Mouse (Mus musculus) B cell, adult 62 days (primary cell): ENCODE measurements around the gene Otulinl. TPM values are rescaled to one million over a fixed set of nuclear protein-coding genes. Genes with fewer than 3 reads are reported as not detected.

Experiments
- total RNA-seq: library from RNA; stranded (reverse); gene quantifications from 4 replicates; pipeline ENCODE4 v1.2.4, GENCODE M21; 2023

Otulinl gene
- total RNA-seq: 17.3 to 21.6 TPM (median 19.6 TPM) in 4 replicates

GRCm38 (mm10) chr15:27681419-27682187 is at the start of gene Otulinl:
Otulinl (minus strand) TSS chr15:27681579.

GRCm38 (mm10) chr15:27630601-27631383 is 50.6 kb downstream of the Otulinl start, which contains the start of gene Otulin:
Otulin (minus strand) TSS chr15:27630693.

Other genes with a start within 250 kb of the Otulinl start
- 6.0 to 6.4 TPM (median 6.2 TPM) in 4 replicates for gene Ank, start 214.9 kb downstream of the Otulinl start, total RNA-seq
- 124 to 142 TPM (median 134 TPM) in 4 replicates for gene Otulin, start 50.9 kb downstream of the Otulinl start, total RNA-seq